Mouse (Mus musculus): ENCODE data around the gene Tgfa. TPM values are rescaled to one million over a fixed set of nuclear protein-coding genes. Genes with fewer than 3 reads are reported as not detected.

Tgfa gene
- polyA plus RNA-seq, 1 experiment from 2014 or later, result 3.0 TPM

GRCm38 (mm10) chr6:86210619-86211018 is 15.6 kb downstream of the Tgfa start:
- no peaks in the 10 kb centered on the region for H3K9me3 ChIP-seq (replicated peaks; ENCODE audit: control insufficient read depth, low read length)
- no peak overlapping the region for H3K4me2 ChIP-seq
- H3K36me3 ChIP-seq (ENCODE audit: control insufficient read depth, insufficient read depth, low read length), result no peaks in the 10 kb centered on the region
- H3K9ac ChIP-seq (ENCODE audit: low read depth, low read length), result no peak overlapping the region
- H3K4me1 ChIP-seq (ENCODE audit: control insufficient read depth, insufficient read depth, low read length), result no peaks in the 10 kb centered on the region; the same call in 1 of the 2 replicates
- no peak overlapping the region for H3K27ac ChIP-seq (ENCODE audit: low read depth, low read length)
- 0 out of 2 replicates have a peak, but pooled peaks cover under 1% of the 10 kb centered on the region for H3K27me3 ChIP-seq (ENCODE audit: control insufficient read depth, insufficient read depth, low read length)
- H3K4me3 ChIP-seq (ENCODE audit: low read depth, low read length), result no peak overlapping the region
- no peak for ATAC-seq (replicated peaks; ENCODE audit: insufficient number of reproducible peaks, low FRiP score, low TSS enrichment)
- WGBS (ENCODE audit: insufficient replicate concordance), result 66% methylated on average over 3 of the region's 3 CpGs

GRCm38 (mm10) chr6:86211081-86211763 is 16.2 kb downstream of the Tgfa start:
- no peak overlapping the region for H3K27ac ChIP-seq (ENCODE audit: low read depth, low read length)
- no peaks in the 10 kb centered on the region; the same call in 1 of the 2 replicates for H3K4me1 ChIP-seq (ENCODE audit: control insufficient read depth, insufficient read depth, low read length)
- H3K4me2 ChIP-seq, result no peak overlapping the region
- H3K9ac ChIP-seq (ENCODE audit: low read depth, low read length), result no peak overlapping the region
- no peak for ATAC-seq (replicated peaks; ENCODE audit: insufficient number of reproducible peaks, low FRiP score, low TSS enrichment)
- H3K4me3 ChIP-seq (ENCODE audit: low read depth, low read length), result no peak overlapping the region
- H3K36me3 ChIP-seq (ENCODE audit: control insufficient read depth, insufficient read depth, low read length), result no peaks in the 10 kb centered on the region
- WGBS (ENCODE audit: insufficient replicate concordance), result 67% methylated on average over 12 of the region's 12 CpGs
- H3K27me3 ChIP-seq (ENCODE audit: control insufficient read depth, insufficient read depth, low read length), result no peaks in the 10 kb centered on the region
- no peaks in the 10 kb centered on the region for H3K9me3 ChIP-seq (replicated peaks; ENCODE audit: control insufficient read depth, low read length)

- H3K27me3 ChIP-seq (ENCODE audit: control insufficient read depth, insufficient read depth, low read length), result no peaks in the 10 kb centered on the region
- H3K4me1 ChIP-seq (ENCODE audit: control insufficient read depth, insufficient read depth, low read length), result no peaks in the 10 kb centered on the region; the same call in 1 of the 2 replicates
- no peak overlapping the region for H3K27ac ChIP-seq (ENCODE audit: low read depth, low read length)
- ATAC-seq (replicated peaks; ENCODE audit: insufficient number of reproducible peaks, low FRiP score, low TSS enrichment), result no peak
- H3K36me3 ChIP-seq (ENCODE audit: control insufficient read depth, insufficient read depth, low read length), result no peaks in the 10 kb centered on the region
- no peaks in the 10 kb centered on the region for H3K9me3 ChIP-seq (replicated peaks; ENCODE audit: control insufficient read depth, low read length)
- no peak overlapping the region for H3K9ac ChIP-seq (ENCODE audit: low read depth, low read length)
- no peak overlapping the region for H3K4me2 ChIP-seq
- H3K4me3 ChIP-seq (ENCODE audit: low read depth, low read length), result no peak overlapping the region
- 62% methylated on average over 3 of the region's 3 CpGs for WGBS (ENCODE audit: insufficient replicate concordance)
These were observed 18.0 kb downstream of the Tgfa start for GRCm38 (mm10) chr6:86212871-86213640.

- no peaks in the 10 kb centered on the region for H3K9me3 ChIP-seq (replicated peaks; ENCODE audit: control insufficient read depth, low read length)
- no peaks in the 10 kb centered on the region for H3K36me3 ChIP-seq (ENCODE audit: control insufficient read depth, insufficient read depth, low read length)
- H3K4me1 ChIP-seq (ENCODE audit: control insufficient read depth, insufficient read depth, low read length), result no peaks in the 10 kb centered on the region
- H3K9ac ChIP-seq (ENCODE audit: low read depth, low read length), result no peak overlapping the region
- no peak for ATAC-seq (replicated peaks; ENCODE audit: insufficient number of reproducible peaks, low FRiP score, low TSS enrichment)
- 86% methylated on average over 2 of the region's 2 CpGs for WGBS (ENCODE audit: insufficient replicate concordance)
- H3K27me3 ChIP-seq (ENCODE audit: control insufficient read depth, insufficient read depth, low read length), result no peaks in the 10 kb centered on the region
- no peak overlapping the region for H3K4me3 ChIP-seq (ENCODE audit: low read depth, low read length)
- H3K27ac ChIP-seq (ENCODE audit: low read depth, low read length), result no peak overlapping the region
- H3K4me2 ChIP-seq, result no peak overlapping the region
These were observed 23.0 kb downstream of the Tgfa start for GRCm38 (mm10) chr6:86218066-86218465.

GRCm38 (mm10) chr6:86218739-86219138 is 23.7 kb downstream of the Tgfa start:
- Histone ChIP-seq H3K4me1 (ENCODE audit: control insufficient read depth, insufficient read depth, low read length) (no peaks in the 10 kb centered on the region), H3K27ac (ENCODE audit: low read depth, low read length) (no peak overlapping the region), H3K4me2 (no peak overlapping the region), H3K36me3 (ENCODE audit: control insufficient read depth, insufficient read depth, low read length) (no peaks in the 10 kb centered on the region), H3K27me3 (ENCODE audit: control insufficient read depth, insufficient read depth, low read length) (no peaks in the 10 kb centered on the region), H3K9me3 (replicated peaks; ENCODE audit: control insufficient read depth, low read length) (no peaks in the 10 kb centered on the region), H3K9ac (ENCODE audit: low read depth, low read length) (no peak overlapping the region), H3K4me3 (ENCODE audit: low read depth, low read length) (no peak overlapping the region)
- ATAC-seq (replicated peaks; ENCODE audit: insufficient number of reproducible peaks, low FRiP score, low TSS enrichment), result no peak
- 69% methylated on average over 4 of the region's 4 CpGs for WGBS (ENCODE audit: insufficient replicate concordance)

- H3K4me2 ChIP-seq, result no peak overlapping the region
- H3K9ac ChIP-seq (ENCODE audit: low read depth, low read length), result no peak overlapping the region
- H3K9me3 ChIP-seq (replicated peaks; ENCODE audit: control insufficient read depth, low read length), result no peaks in the 10 kb centered on the region
- H3K27me3 ChIP-seq (ENCODE audit: control insufficient read depth, insufficient read depth, low read length), result no peaks in the 10 kb centered on the region
- no peak overlapping the region for H3K4me3 ChIP-seq (ENCODE audit: low read depth, low read length)
- H3K4me1 ChIP-seq (ENCODE audit: control insufficient read depth, insufficient read depth, low read length), result no peaks in the 10 kb centered on the region
- ATAC-seq (replicated peaks; ENCODE audit: insufficient number of reproducible peaks, low FRiP score, low TSS enrichment), result no peak
- 49% methylated on average over 5 of the region's 5 CpGs for WGBS (ENCODE audit: insufficient replicate concordance)
- H3K27ac ChIP-seq (ENCODE audit: low read depth, low read length), result no peak overlapping the region
- H3K36me3 ChIP-seq (ENCODE audit: control insufficient read depth, insufficient read depth, low read length), result no peaks in the 10 kb centered on the region
These were observed 24.5 kb downstream of the Tgfa start for GRCm38 (mm10) chr6:86219494-86219893.

- H3K9ac ChIP-seq (ENCODE audit: low read depth, low read length), result no peak overlapping the region
- ATAC-seq (replicated peaks; ENCODE audit: insufficient number of reproducible peaks, low FRiP score, low TSS enrichment), result no peak
These were observed 25.1 kb downstream of the Tgfa start for GRCm38 (mm10) chr6:86220171-86220570.

GRCm38 (mm10) chr6:86222381-86222780 is 27.4 kb downstream of the Tgfa start:
- Histone ChIP-seq H3K9ac (ENCODE audit: low read depth, low read length) (no peak overlapping the region), H3K4me3 (ENCODE audit: low read depth, low read length) (no peak overlapping the region), H3K27ac (ENCODE audit: low read depth, low read length) (no peak overlapping the region), H3K4me2 (no peak overlapping the region), H3K4me1 (ENCODE audit: control insufficient read depth, insufficient read depth, low read length) (no peaks in the 10 kb centered on the region), H3K36me3 (ENCODE audit: control insufficient read depth, insufficient read depth, low read length) (no peaks in the 10 kb centered on the region), H3K27me3 (ENCODE audit: control insufficient read depth, insufficient read depth, low read length) (no peaks in the 10 kb centered on the region), H3K9me3 (replicated peaks; ENCODE audit: control insufficient read depth, low read length) (no peaks in the 10 kb centered on the region)
- WGBS (ENCODE audit: insufficient replicate concordance), result 37% methylated on average over 7 of the region's 7 CpGs
- no peak for ATAC-seq (replicated peaks; ENCODE audit: insufficient number of reproducible peaks, low FRiP score, low TSS enrichment)

More at GRCm38 (mm10) chr6:86220171-86220570, 25.1 kb downstream of the Tgfa start:
- H3K9me3 ChIP-seq (replicated peaks; ENCODE audit: control insufficient read depth, low read length), result no peaks in the 10 kb centered on the region
- no peak overlapping the region for H3K27ac ChIP-seq (ENCODE audit: low read depth, low read length)
- no peaks in the 10 kb centered on the region for H3K4me1 ChIP-seq (ENCODE audit: control insufficient read depth, insufficient read depth, low read length)
- H3K36me3 ChIP-seq (ENCODE audit: control insufficient read depth, insufficient read depth, low read length), result no peaks in the 10 kb centered on the region
- H3K4me2 ChIP-seq, result no peak overlapping the region
- no peaks in the 10 kb centered on the region for H3K27me3 ChIP-seq (ENCODE audit: control insufficient read depth, insufficient read depth, low read length)
- WGBS (ENCODE audit: insufficient replicate concordance), result 75% methylated on average over 4 of the region's 4 CpGs
- no peak overlapping the region for H3K4me3 ChIP-seq (ENCODE audit: low read depth, low read length)
